In genomic region chr4:98924906-98925178, GRCm38 (mm10) we compare ENCODE assay signal across 7 mouse cellular contexts. TPM values are rescaled to one million over a fixed set of nuclear protein-coding genes. Genes with fewer than 3 reads are reported as not detected.
DNase-seq lines count a peak whose midpoint lies in the region; ATAC-seq lines count a peak whose summit lies in the region.

No protein-coding gene starts in this region.

- peaks cover 8% of the 10 kb centered on the region for H3K4me1 ChIP-seq in neural tube, embryonic 11.5 days (ENCODE audit: control insufficient read depth, insufficient read depth, low read length)
- H3K4me1 ChIP-seq in forebrain, embryonic 12.5 days, result peaks cover 20% of the 10 kb centered on the region
- H3K4me1 ChIP-seq in limb, embryonic 15.5 days, result peaks cover 15% of the 10 kb centered on the region
- H3K4me1 ChIP-seq in stomach, embryonic 16.5 days (ENCODE audit: control insufficient read depth, insufficient read depth, low read length), result peaks cover 10% of the 10 kb centered on the region

- no peaks in the 10 kb centered on the region for H3K9me3 ChIP-seq in neural tube, embryonic 11.5 days (ENCODE audit: control insufficient read depth, low read length)
- no peaks in the 10 kb centered on the region for H3K9me3 ChIP-seq in forebrain, embryonic 12.5 days
- H3K9me3 ChIP-seq in limb, embryonic 15.5 days, result no peaks in the 10 kb centered on the region
- H3K9me3 ChIP-seq in stomach, embryonic 16.5 days (replicated peaks; ENCODE audit: control insufficient read depth, low read length), result no peaks in the 10 kb centered on the region

- no peak for ATAC-seq in neural tube, embryonic 11.5 days (ENCODE audit: insufficient read depth, low FRiP score, low TSS enrichment)
- no peak for ATAC-seq in forebrain, embryonic 12.5 days (ENCODE audit: low FRiP score)
- ATAC-seq in limb, embryonic 15.5 days (ENCODE audit: insufficient number of reproducible peaks, low FRiP score, low TSS enrichment, low read depth), result no peak
- no peak for ATAC-seq in stomach, embryonic 16.5 days (ENCODE audit: insufficient read depth, low FRiP score)

- H3K9ac ChIP-seq in neural tube, embryonic 11.5 days (ENCODE audit: low read length), result peak overlapping the region; percentile 92
- peak overlapping the region; percentile 98 for H3K9ac ChIP-seq in forebrain, embryonic 12.5 days
- peak overlapping the region; percentile 76 for H3K9ac ChIP-seq in limb, embryonic 15.5 days
- H3K9ac ChIP-seq in stomach, embryonic 16.5 days (ENCODE audit: low read length), result peak overlapping the region; percentile 91

- no peaks in the 10 kb centered on the region for H3K36me3 ChIP-seq in neural tube, embryonic 11.5 days (ENCODE audit: control insufficient read depth, insufficient read depth, low read length)
- peaks cover 4% of the 10 kb centered on the region; the same call in 1 of the 2 replicates for H3K36me3 ChIP-seq in forebrain, embryonic 12.5 days (replicated peaks)
- no peaks in the 10 kb centered on the region; the same call in 1 of the 2 replicates for H3K36me3 ChIP-seq in limb, embryonic 15.5 days
- H3K36me3 ChIP-seq in stomach, embryonic 16.5 days (ENCODE audit: control insufficient read depth, insufficient read depth, low read length), result no peaks in the 10 kb centered on the region

- 0% methylated on average over 2 of the region's 2 CpGs for WGBS in neural tube, embryonic 11.5 days
- WGBS in forebrain, embryonic 12.5 days, result 2% methylated on average over 2 of the region's 2 CpGs
- 0% methylated on average over 2 of the region's 2 CpGs for WGBS in limb, embryonic 15.5 days
- 0% methylated on average over 2 of the region's 2 CpGs for WGBS in stomach, embryonic 16.5 days

- DNase-seq in neural tube, embryonic 11.5 days (ENCODE audit: low spot score), result no peak
- DNase-seq in neural tube, embryonic 10.5 days (ENCODE audit: extremely low spot score, low spot score), result no peak
- DNase-seq in cerebellum, postnatal 4 days (ENCODE audit: low spot score in 2 of 2), result no peak
- no peak for DNase-seq in frontal cortex, postnatal 36 days (ENCODE audit: low spot score in 2 of 2)

- no peaks in the 10 kb centered on the region for H3K27me3 ChIP-seq in neural tube, embryonic 11.5 days (ENCODE audit: control insufficient read depth, insufficient read depth, low read length)
- no peaks in the 10 kb centered on the region for H3K27me3 ChIP-seq in forebrain, embryonic 12.5 days
- H3K27me3 ChIP-seq in limb, embryonic 15.5 days, result no peaks in the 10 kb centered on the region
- H3K27me3 ChIP-seq in stomach, embryonic 16.5 days (ENCODE audit: control insufficient read depth, insufficient read depth, low read length), result no peaks in the 10 kb centered on the region

- no peak overlapping the region for H3K27ac ChIP-seq in neural tube, embryonic 11.5 days (ENCODE audit: low read depth, low read length)
- peak overlapping the region; percentile 100; the same call in 1 of the 2 replicates for H3K27ac ChIP-seq in forebrain, embryonic 12.5 days
- peak overlapping the region; percentile 100 for H3K27ac ChIP-seq in limb, embryonic 15.5 days
- H3K27ac ChIP-seq in stomach, embryonic 16.5 days (ENCODE audit: low read length), result peak overlapping the region; percentile 100

- H3K4me3 ChIP-seq in neural tube, embryonic 11.5 days (ENCODE audit: low read depth, low read length), result peak overlapping the region; percentile 98
- peak overlapping the region; percentile 94 for H3K4me3 ChIP-seq in forebrain, embryonic 12.5 days (replicated peaks)
- peak overlapping the region; percentile 97 for H3K4me3 ChIP-seq in limb, embryonic 15.5 days
- H3K4me3 ChIP-seq in stomach, embryonic 16.5 days (replicated peaks; ENCODE audit: low read length), result peak overlapping the region; percentile 79

- peak overlapping the region; percentile 76 for H3K4me2 ChIP-seq in neural tube, embryonic 11.5 days (ENCODE audit: low read depth)
- peak overlapping the region; percentile 83 for H3K4me2 ChIP-seq in forebrain, embryonic 12.5 days
- peak overlapping the region; percentile 55 for H3K4me2 ChIP-seq in limb, embryonic 15.5 days
- H3K4me2 ChIP-seq in stomach, embryonic 16.5 days (ENCODE audit: low read depth, low read length), result peak overlapping the region; percentile 91

RNA-seq across cellular contexts. Expression of gene Usp1, which starts 1.2 kb away (rescaled TPM):
- polyA plus RNA-seq in neural tube, embryonic 11.5 days (2014; fragmentation: Nextera tagmentation; extraction: Ambion mirVana), result 114 and 120 TPM in 2 replicates
- polyA plus RNA-seq in forebrain, embryonic 12.5 days (2016; fragmentation: Nextera tagmentation; extraction: Ambion mirVana), result 134 and 143 TPM in 2 replicates
- polyA plus RNA-seq in limb, embryonic 15.5 days (2015; fragmentation: Nextera tagmentation; extraction: Ambion mirVana), result 66.6 and 82.6 TPM in 2 replicates
- polyA plus RNA-seq in stomach, embryonic 16.5 days (2015; fragmentation: Nextera tagmentation; extraction: Ambion mirVana), result 44.5 and 48.7 TPM in 2 replicates
